Mouse (Mus musculus): ENCODE data around the gene Rangap1. TPM values are rescaled to one million over a fixed set of nuclear protein-coding genes. Genes with fewer than 3 reads are reported as not detected.

Rangap1 gene
- total RNA-seq, 1 experiment, result 178 TPM

GRCm38 (mm10) chr15:81722361-81722760, 23.0 kb downstream of the Rangap1 start:
- H3K9me3 ChIP-seq (ENCODE audit: control insufficient read depth, insufficient read depth, low read depth, low read length), result no peaks in the 10 kb centered on the region
- DNase-seq (ENCODE audit: low read depth, low spot score), result no peak
- in situ Hi-C loops (cut with MboI; ENCODE audit: low sequenced_read_pairs in 2 of 2, unreplicated experiment in 2 of 2), result no loop called here
- no peak overlapping the region for H3K4me3 ChIP-seq (ENCODE audit: insufficient read depth in 1 of 2, low read depth in 1 of 2, low read length in 2 of 2, poor library complexity in 1 of 2, severe bottlenecking in 1 of 2)
- H3K9ac ChIP-seq (ENCODE audit: insufficient read depth, low read depth, low read length, poor library complexity, severe bottlenecking), result no peak overlapping the region
- peaks cover 75% of the 10 kb centered on the region for H3K36me3 ChIP-seq (ENCODE audit: control insufficient read depth, insufficient read depth, low read length, poor library complexity, severe bottlenecking)
- no peak for TF ChIP-seq MAFK (IDR thresholded peaks at IDR 0.05; ENCODE audit: insufficient read depth, low read depth, low read length)
- no peak for TF ChIP-seq ZC3H11A (IDR thresholded peaks at IDR 0.05; ENCODE audit: borderline replicate concordance, low read depth, low read length)
- no peak for TF ChIP-seq CHD2 (IDR thresholded peaks at IDR 0.05; ENCODE audit: low read depth, low read length)
- no peak for TF ChIP-seq ZNF384 (IDR thresholded peaks at IDR 0.05; ENCODE audit: low read depth, low read length)
- TF ChIP-seq HCFC1 (IDR thresholded peaks at IDR 0.05; ENCODE audit: borderline replicate concordance, insufficient read depth, low read length), result no peak
- H3K27ac ChIP-seq (ENCODE audit: insufficient read depth, low read depth, low read length, poor library complexity, severe bottlenecking), result no peak overlapping the region
- H3K4me1 ChIP-seq (ENCODE audit: control insufficient read depth in 2 of 2, insufficient read depth in 2 of 2, low read length in 2 of 2, poor library complexity in 1 of 2), result peaks cover 0 to 8% of the 10 kb centered on the region in 2 experiments; a peak in 3 of 4 replicates

GRCm38 (mm10) chr15:81719139-81719531, 26.2 kb downstream of the Rangap1 start:
- Histone ChIP-seq H3K4me3 (ENCODE audit: insufficient read depth in 1 of 2, low read depth in 1 of 2, low read length in 2 of 2, poor library complexity in 1 of 2, severe bottlenecking in 1 of 2) (no peak overlapping the region), H3K27ac (ENCODE audit: insufficient read depth, low read depth, low read length, poor library complexity, severe bottlenecking) (no peak overlapping the region), H3K9me3 (ENCODE audit: control insufficient read depth, insufficient read depth, low read depth, low read length) (no peaks in the 10 kb centered on the region), H3K9ac (ENCODE audit: insufficient read depth, low read depth, low read length, poor library complexity, severe bottlenecking) (no peak overlapping the region), H3K36me3 (ENCODE audit: control insufficient read depth, insufficient read depth, low read length, poor library complexity, severe bottlenecking) (peaks cover 85% of the 10 kb centered on the region), H3K4me1 (ENCODE audit: control insufficient read depth in 2 of 2, insufficient read depth in 2 of 2, low read length in 2 of 2, poor library complexity in 1 of 2) (peaks cover 0 to 2% of the 10 kb centered on the region in 2 experiments; a peak in 1 of 4 replicates)
- in situ Hi-C loops (cut with MboI; ENCODE audit: low sequenced_read_pairs in 2 of 2, unreplicated experiment in 2 of 2), result no loop called here
- DNase-seq (ENCODE audit: low read depth, low spot score), result no peak
- TF ChIP-seq ZNF384 (IDR thresholded peaks at IDR 0.05; ENCODE audit: low read depth, low read length), result no peak
- TF ChIP-seq MAFK (IDR thresholded peaks at IDR 0.05; ENCODE audit: insufficient read depth, low read depth, low read length), result no peak
- no peak for TF ChIP-seq ZC3H11A (IDR thresholded peaks at IDR 0.05; ENCODE audit: borderline replicate concordance, low read depth, low read length)
- no peak for TF ChIP-seq CHD2 (IDR thresholded peaks at IDR 0.05; ENCODE audit: low read depth, low read length)

- in situ Hi-C loops (cut with MboI; ENCODE audit: low sequenced_read_pairs in 2 of 2, unreplicated experiment in 2 of 2), result no loop called here
- Histone ChIP-seq H3K36me3 (ENCODE audit: control insufficient read depth, insufficient read depth, low read length, poor library complexity, severe bottlenecking) (peaks cover 86% of the 10 kb centered on the region), H3K9me3 (ENCODE audit: control insufficient read depth, insufficient read depth, low read depth, low read length) (no peaks in the 10 kb centered on the region), H3K9ac (ENCODE audit: insufficient read depth, low read depth, low read length, poor library complexity, severe bottlenecking) (no peak overlapping the region), H3K4me3 (ENCODE audit: insufficient read depth in 1 of 2, low read depth in 1 of 2, low read length in 2 of 2, poor library complexity in 1 of 2, severe bottlenecking in 1 of 2) (no peak overlapping the region), H3K27ac (ENCODE audit: insufficient read depth, low read depth, low read length, poor library complexity, severe bottlenecking) (no peak overlapping the region), H3K4me1 (ENCODE audit: control insufficient read depth in 2 of 2, insufficient read depth in 2 of 2, low read length in 2 of 2, poor library complexity in 1 of 2) (no peaks in the 10 kb centered on the region; a peak in 1 of 4 replicates)
- DNase-seq (ENCODE audit: low read depth, low spot score), result no peak
- TF ChIP-seq ZNF384 (IDR thresholded peaks at IDR 0.05; ENCODE audit: low read depth, low read length) (no peak), MAFK (IDR thresholded peaks at IDR 0.05; ENCODE audit: insufficient read depth, low read depth, low read length) (no peak), CHD2 (IDR thresholded peaks at IDR 0.05; ENCODE audit: low read depth, low read length) (no peak), HCFC1 (IDR thresholded peaks at IDR 0.05; ENCODE audit: borderline replicate concordance, insufficient read depth, low read length) (no peak), ZC3H11A (IDR thresholded peaks at IDR 0.05; ENCODE audit: borderline replicate concordance, low read depth, low read length) (no peak)
These were observed 26.8 kb downstream of the Rangap1 start for GRCm38 (mm10) chr15:81718336-81719138.

- no peak overlapping the region for H3K9ac ChIP-seq (ENCODE audit: insufficient read depth, low read depth, low read length, poor library complexity, severe bottlenecking)
- no peak for DNase-seq (ENCODE audit: low read depth, low spot score)
- no peak for TF ChIP-seq MAFK (IDR thresholded peaks at IDR 0.05; ENCODE audit: insufficient read depth, low read depth, low read length)
- TF ChIP-seq CHD2 (IDR thresholded peaks at IDR 0.05; ENCODE audit: low read depth, low read length), result no peak
- no peak for TF ChIP-seq ZC3H11A (IDR thresholded peaks at IDR 0.05; ENCODE audit: borderline replicate concordance, low read depth, low read length)
- TF ChIP-seq ZNF384 (IDR thresholded peaks at IDR 0.05; ENCODE audit: low read depth, low read length), result no peak
- no peak for TF ChIP-seq HCFC1 (IDR thresholded peaks at IDR 0.05; ENCODE audit: borderline replicate concordance, insufficient read depth, low read length)
- H3K4me1 ChIP-seq (ENCODE audit: control insufficient read depth in 2 of 2, insufficient read depth in 2 of 2, low read length in 2 of 2, poor library complexity in 1 of 2), result peaks cover 0 to 5% of the 10 kb centered on the region in 2 experiments; a peak in 1 of 4 replicates
- H3K4me3 ChIP-seq (ENCODE audit: insufficient read depth in 1 of 2, low read depth in 1 of 2, low read length in 2 of 2, poor library complexity in 1 of 2, severe bottlenecking in 1 of 2), result no peak overlapping the region
- peaks cover 84% of the 10 kb centered on the region for H3K36me3 ChIP-seq (ENCODE audit: control insufficient read depth, insufficient read depth, low read length, poor library complexity, severe bottlenecking)
- H3K27ac ChIP-seq (ENCODE audit: insufficient read depth, low read depth, low read length, poor library complexity, severe bottlenecking), result no peak overlapping the region
- no peaks in the 10 kb centered on the region for H3K9me3 ChIP-seq (ENCODE audit: control insufficient read depth, insufficient read depth, low read depth, low read length)
- in situ Hi-C loops (cut with MboI; ENCODE audit: low sequenced_read_pairs in 2 of 2, unreplicated experiment in 2 of 2), result no loop called here
These were observed 31.6 kb downstream of the Rangap1 start for GRCm38 (mm10) chr15:81713742-81714141.
